Mouse (Mus musculus) kidney, embryonic 15.5 days (tissue): ENCODE data around the gene Lypd9. TPM values are rescaled to one million over a fixed set of nuclear protein-coding genes. Genes with fewer than 3 reads are reported as not detected.
"Not testable (repeated sequence)": the region's sequence is repeated elsewhere in the genome, so short reads cannot be mapped to it uniquely, and the experiment has no call there.

Source experiments
- ATAC-seq: fragments of 200-750 bp; cut with Nextera tagmentation; replicated peaks from 2 replicates; pipeline ENCODE4 v1.8.0; 2017; ENCODE audit warnings: moderate TSS enrichment; ENCODE audit not compliant: low FRiP score
- H3K27ac ChIP-seq: fragments of 300-500 bp; sonication (generic); 2 replicates; pipeline ENCODE4 v1.5.1; 2015; ENCODE audit warnings: mild to moderate bottlenecking, inconsistent platforms
- H3K27me3 ChIP-seq: fragments of 300-500 bp; sonication (generic); 2 replicates; pipeline ENCODE4 v1.6.1; 2015; ENCODE audit warnings: inconsistent platforms
- H3K36me3 ChIP-seq: fragments of 300-500 bp; sonication (generic); 2 replicates; pipeline ENCODE4 v1.6.1; 2015; ENCODE audit warnings: inconsistent platforms
- H3K4me1 ChIP-seq: fragments of 300-500 bp; sonication (generic); 2 replicates; pipeline ENCODE4 v1.6.1; 2015; ENCODE audit warnings: inconsistent platforms
- H3K4me2 ChIP-seq: fragments of 300-500 bp; sonication (generic); 2 replicates; pipeline ENCODE4 v1.6.1; 2015; ENCODE audit warnings: moderate library complexity, mild to moderate bottlenecking, inconsistent platforms
- H3K4me3 ChIP-seq: fragments of 300-500 bp; sonication (generic); replicated peaks from 2 replicates; pipeline ENCODE4 v1.5.1; 2015; ENCODE audit warnings: mild to moderate bottlenecking, inconsistent platforms
- H3K9ac ChIP-seq: fragments of 300-500 bp; sonication (generic); 2 replicates; pipeline ENCODE4 v1.6.1; 2015; ENCODE audit warnings: mild to moderate bottlenecking, inconsistent platforms
- H3K9me3 ChIP-seq: fragments of 300-500 bp; sonication (generic); replicated peaks from 2 replicates; pipeline ENCODE4 v1.6.1; 2016; ENCODE audit warnings: inconsistent platforms
- WGBS: fragments of 180-500 bp; shearing (Covaris S2); methylation state at CpG from one replicate; pipeline ENCODE4 v1.1.7; 2015; ENCODE audit warnings: mixed read lengths; 5-methylcytosine and 5-hydroxymethylcytosine counted together
- polyA plus RNA-seq: library from polyadenylated mRNA; unstranded; fragments of >200 nt; fragmentation: Nextera tagmentation; extraction: Ambion mirVana; gene quantifications from 2 replicates; pipeline ENCODE4 v1.2.1, GENCODE M21; 2015

The Lypd9 gene
- polyA plus RNA-seq = not detected in 2 replicates

- H3K9me3 ChIP-seq = no peaks in the 10 kb centered on the region
- no peak within 1 kb of the TSS for H3K4me3 ChIP-seq
- no peak for ATAC-seq
- H3K27me3 ChIP-seq = no peaks in the 10 kb centered on the region
- 96% methylated on average over 9 of the region's 9 CpGs for WGBS
- H3K27ac ChIP-seq = no peak within 1 kb of the TSS
- no peaks in the 10 kb centered on the region for H3K36me3 ChIP-seq
- no peaks in the 10 kb centered on the region for H3K4me1 ChIP-seq
- H3K9ac ChIP-seq = no peak within 1 kb of the TSS
- no peak within 1 kb of the TSS for H3K4me2 ChIP-seq
Observed at GRCm38 (mm10) chr11:58452759-58453158, at the start of gene Lypd9. TSS of gene Lypd9 (minus strand) at chr11:58452923.

- not testable (repeated sequence) for H3K36me3 ChIP-seq, ATAC-seq, H3K27ac ChIP-seq, H3K9me3 ChIP-seq, H3K4me3 ChIP-seq, H3K27me3 ChIP-seq, H3K4me2 ChIP-seq, H3K4me1 ChIP-seq, H3K9ac ChIP-seq
Observed at GRCm38 (mm10) chr11:58502472-58502871, 49.7 kb upstream of the Lypd9 start, which contains the start of gene Olfr331. TSS of gene Olfr331 (minus strand) at chr11:58502572.

GRCm38 (mm10) chr11:58499290-58499689 is 46.6 kb upstream of the Lypd9 start:
- H3K9ac ChIP-seq = no peak overlapping the region
- H3K4me3 ChIP-seq = no peak overlapping the region
- no peaks in the 10 kb centered on the region for H3K4me1 ChIP-seq
- H3K27ac ChIP-seq = no peak overlapping the region
- H3K4me2 ChIP-seq = no peak overlapping the region
- ATAC-seq = no peak
- no peaks in the 10 kb centered on the region for H3K9me3 ChIP-seq
- WGBS = 52% methylated on average over 3 of the region's 3 CpGs
- H3K36me3 ChIP-seq = no peaks in the 10 kb centered on the region
- H3K27me3 ChIP-seq = no peaks in the 10 kb centered on the region

GRCm38 (mm10) chr11:58498761-58499160 is 46.0 kb upstream of the Lypd9 start:
- no peak overlapping the region for H3K27ac ChIP-seq
- no peaks in the 10 kb centered on the region for H3K4me1 ChIP-seq
- ATAC-seq = no peak
- no peaks in the 10 kb centered on the region for H3K9me3 ChIP-seq
- no peak overlapping the region for H3K4me2 ChIP-seq
- H3K27me3 ChIP-seq = no peaks in the 10 kb centered on the region
- no peak overlapping the region for H3K4me3 ChIP-seq
- H3K36me3 ChIP-seq = no peaks in the 10 kb centered on the region
- 84% methylated on average over 9 of the region's 9 CpGs for WGBS
- no peak overlapping the region for H3K9ac ChIP-seq

- no peak for ATAC-seq
- WGBS = 63% methylated on average over 2 of the region's 2 CpGs
- no peaks in the 10 kb centered on the region for H3K27me3 ChIP-seq
Observed at GRCm38 (mm10) chr11:58492455-58492854, 39.7 kb upstream of the Lypd9 start, which contains the start of gene Olfr332. TSS of gene Olfr332 (minus strand) at chr11:58492555.

GRCm38 (mm10) chr11:58462170-58462569 is 9.4 kb upstream of the Lypd9 start, which contains the start of gene Olfr30:
TSS of gene Olfr30 (minus strand) at chr11:58462270.
- H3K27ac ChIP-seq = no peak within 1 kb of the TSS
- H3K36me3 ChIP-seq = no peaks in the 10 kb centered on the region
- H3K9me3 ChIP-seq = no peaks in the 10 kb centered on the region
- H3K4me1 ChIP-seq = no peaks in the 10 kb centered on the region
- ATAC-seq = no peak
- H3K4me2 ChIP-seq = no peak within 1 kb of the TSS
- H3K27me3 ChIP-seq = no peaks in the 10 kb centered on the region
- no peak within 1 kb of the TSS for H3K4me3 ChIP-seq
- no peak within 1 kb of the TSS for H3K9ac ChIP-seq

More at GRCm38 (mm10) chr11:58492455-58492854, 39.7 kb upstream of the Lypd9 start, which contains the start of gene Olfr332:
- Histone ChIP-seq H3K4me2 (no peak within 1 kb of the TSS), H3K36me3 (no peaks in the 10 kb centered on the region), H3K4me1 (no peaks in the 10 kb centered on the region), H3K9ac (no peak within 1 kb of the TSS), H3K9me3 (no peaks in the 10 kb centered on the region), H3K4me3 (no peak within 1 kb of the TSS), H3K27ac (no peak within 1 kb of the TSS)

GRCm38 (mm10) chr11:58453592-58453991 is 869 bp upstream of the Lypd9 start:
- ATAC-seq = no peak
- Histone ChIP-seq H3K9ac (no peak overlapping the region), H3K36me3 (no peaks in the 10 kb centered on the region), H3K4me3 (no peak overlapping the region), H3K27me3 (no peaks in the 10 kb centered on the region), H3K27ac (no peak overlapping the region), H3K9me3 (no peaks in the 10 kb centered on the region), H3K4me1 (no peaks in the 10 kb centered on the region), H3K4me2 (no peak overlapping the region)
- WGBS = 46% methylated on average over 4 of the region's 4 CpGs

- Histone ChIP-seq H3K4me2 (peak overlapping the region; percentile 22; the same call in 1 of the 2 replicates), H3K9ac (no peak overlapping the region), H3K27me3 (no peaks in the 10 kb centered on the region), H3K4me1 (peaks cover 10% of the 10 kb centered on the region), H3K36me3 (no peaks in the 10 kb centered on the region), H3K9me3 (no peaks in the 10 kb centered on the region), H3K4me3 (no peak overlapping the region), H3K27ac (peak overlapping the region; percentile 51)
- 5% methylated on average over 5 of the region's 5 CpGs for WGBS
- no peak for ATAC-seq
Observed at GRCm38 (mm10) chr11:58437866-58438265, 14.9 kb downstream of the Lypd9 start.

- no peaks in the 10 kb centered on the region for H3K27me3 ChIP-seq
- H3K27ac ChIP-seq = no peak within 1 kb of the TSS
- H3K4me2 ChIP-seq = no peak within 1 kb of the TSS
- no peaks in the 10 kb centered on the region for H3K9me3 ChIP-seq
- no peak within 1 kb of the TSS for H3K4me3 ChIP-seq
- 81% methylated on average over 3 of the region's 3 CpGs for WGBS
- H3K4me1 ChIP-seq = peaks cover 1% of the 10 kb centered on the region
- no peak for ATAC-seq
- no peak within 1 kb of the TSS for H3K9ac ChIP-seq
- no peaks in the 10 kb centered on the region for H3K36me3 ChIP-seq
Observed at GRCm38 (mm10) chr11:58432259-58432658, 20.5 kb downstream of the Lypd9 start, which contains the start of gene Gm12253. TSS of gene Gm12253 (plus strand) at chr11:58432559.

- no peak within 1 kb of the TSS for H3K9ac ChIP-seq
- ATAC-seq = no peak
- H3K9me3 ChIP-seq = no peaks in the 10 kb centered on the region
- no peak within 1 kb of the TSS for H3K27ac ChIP-seq
- H3K27me3 ChIP-seq = no peaks in the 10 kb centered on the region
- H3K36me3 ChIP-seq = no peaks in the 10 kb centered on the region
- 33% methylated on average over 1 of the region's 1 CpGs for WGBS
- no peak within 1 kb of the TSS for H3K4me2 ChIP-seq
- H3K4me1 ChIP-seq = no peaks in the 10 kb centered on the region
- H3K4me3 ChIP-seq = no peak within 1 kb of the TSS
Observed at GRCm38 (mm10) chr11:58420815-58421214, 31.9 kb downstream of the Lypd9 start, which contains the start of gene 1810065E05Rik. TSS of gene 1810065E05Rik (plus strand) at chr11:58421111.

GRCm38 (mm10) chr11:58418336-58418735 is 34.4 kb downstream of the Lypd9 start:
- no peaks in the 10 kb centered on the region for H3K27me3 ChIP-seq
- H3K36me3 ChIP-seq = no peaks in the 10 kb centered on the region
- H3K9me3 ChIP-seq = no peaks in the 10 kb centered on the region
- no peaks in the 10 kb centered on the region for H3K4me1 ChIP-seq
- no peak overlapping the region for H3K27ac ChIP-seq
- no peak overlapping the region for H3K4me2 ChIP-seq
- 82% methylated on average over 3 of the region's 3 CpGs for WGBS
- ATAC-seq = no peak
- H3K9ac ChIP-seq = no peak overlapping the region
- no peak overlapping the region for H3K4me3 ChIP-seq

- H3K27ac ChIP-seq = no peak overlapping the region
- ATAC-seq = no peak
- WGBS = 73% methylated on average over 3 of the region's 3 CpGs
- H3K4me1 ChIP-seq = no peaks in the 10 kb centered on the region
- H3K9ac ChIP-seq = no peak overlapping the region
- no peak overlapping the region for H3K4me2 ChIP-seq
- no peak overlapping the region for H3K4me3 ChIP-seq
- H3K9me3 ChIP-seq = no peaks in the 10 kb centered on the region
- H3K36me3 ChIP-seq = no peaks in the 10 kb centered on the region
- 0 out of 2 replicates have a peak, but pooled peaks cover 3% of the 10 kb centered on the region for H3K27me3 ChIP-seq
Observed at GRCm38 (mm10) chr11:58408066-58408465, 44.7 kb downstream of the Lypd9 start.

- ATAC-seq = no peak
- H3K36me3 ChIP-seq = no peaks in the 10 kb centered on the region
- H3K27ac ChIP-seq = no peak overlapping the region
- H3K4me3 ChIP-seq = no peak overlapping the region
- 66% methylated on average over 5 of the region's 5 CpGs for WGBS
- 0 out of 2 replicates have a peak, but pooled peaks cover 3% of the 10 kb centered on the region for H3K4me1 ChIP-seq
- H3K9me3 ChIP-seq = no peaks in the 10 kb centered on the region
- H3K9ac ChIP-seq = no peak overlapping the region
- H3K4me2 ChIP-seq = no peak overlapping the region
- H3K27me3 ChIP-seq = 0 out of 2 replicates have a peak, but pooled peaks cover 3% of the 10 kb centered on the region
Observed at GRCm38 (mm10) chr11:58400655-58401054, 52.1 kb downstream of the Lypd9 start.
